Mouse (Mus musculus): ENCODE data around the gene Skiv2l.

Gene Skiv2l

GRCm38 (mm10) chr17:34849722-34850516 is at the start of gene Skiv2l, which contains the start of gene Nelfe:
Gene Skiv2l, minus strand, starts transcription at chr17:34850210.
Gene Nelfe, plus strand, starts transcription at chr17:34850391.
- DNase-seq (ENCODE audit: low spot score) = peak; percentile 98

GRCm38 (mm10) chr17:34899053-34899889 is 49.3 kb upstream of the Skiv2l start:
- DNase-seq (ENCODE audit: low spot score) = peak; percentile 41

GRCm38 (mm10) chr17:34898706-34899052 is 48.7 kb upstream of the Skiv2l start:
- DNase-seq (ENCODE audit: low spot score) = peak; percentile 73

GRCm38 (mm10) chr17:34898160-34898586 is 48.2 kb upstream of the Skiv2l start, which contains the start of the genes C2 and Ehmt2:
Gene C2, minus strand, starts transcription at chr17:34898265.
Gene Ehmt2, plus strand, starts transcription at chr17:34898469.
- DNase-seq (ENCODE audit: low spot score) = peak; percentile 88

- DNase-seq (ENCODE audit: low spot score) = peak; percentile 53
These were observed 47.6 kb upstream of the Skiv2l start for GRCm38 (mm10) chr17:34897373-34898159.

- DNase-seq (ENCODE audit: low spot score) = no peak
These were observed 46.4 kb upstream of the Skiv2l start for GRCm38 (mm10) chr17:34896366-34896765.

- DNase-seq (ENCODE audit: low spot score) = no peak
These were observed 45.7 kb upstream of the Skiv2l start for GRCm38 (mm10) chr17:34895724-34896123.

- peak; percentile 44 for DNase-seq (ENCODE audit: low spot score)
These were observed 45.0 kb upstream of the Skiv2l start for GRCm38 (mm10) chr17:34894801-34895530.

- peak; percentile 97 for DNase-seq (ENCODE audit: low spot score)
These were observed 44.1 kb upstream of the Skiv2l start for GRCm38 (mm10) chr17:34894074-34894597.

GRCm38 (mm10) chr17:34893072-34893824 is 43.2 kb upstream of the Skiv2l start:
- no peak for DNase-seq (ENCODE audit: low spot score)

- no peak for DNase-seq (ENCODE audit: low spot score)
These were observed 41.4 kb upstream of the Skiv2l start for GRCm38 (mm10) chr17:34891377-34891776.

GRCm38 (mm10) chr17:34890074-34890743 is 40.2 kb upstream of the Skiv2l start:
- DNase-seq (ENCODE audit: low spot score) = no peak

- DNase-seq (ENCODE audit: low spot score) = no peak
These were observed 37.9 kb upstream of the Skiv2l start for GRCm38 (mm10) chr17:34887942-34888341.

GRCm38 (mm10) chr17:34885615-34886014 is 35.6 kb upstream of the Skiv2l start:
- DNase-seq (ENCODE audit: low spot score) = no peak

GRCm38 (mm10) chr17:34884704-34885103 is 34.7 kb upstream of the Skiv2l start:
- DNase-seq (ENCODE audit: low spot score) = no peak

GRCm38 (mm10) chr17:34883332-34883731 is 33.3 kb upstream of the Skiv2l start:
- DNase-seq (ENCODE audit: low spot score) = no peak

GRCm38 (mm10) chr17:34881683-34882310 is 31.8 kb upstream of the Skiv2l start, which contains the start of gene Gm20547:
Gene Gm20547, minus strand, starts transcription at chr17:34882042.
- DNase-seq (ENCODE audit: low spot score) = no peak

- no peak for DNase-seq (ENCODE audit: low spot score)
These were observed 31.2 kb upstream of the Skiv2l start for GRCm38 (mm10) chr17:34881166-34881565.

- no peak for DNase-seq (ENCODE audit: low spot score)
These were observed 29.4 kb upstream of the Skiv2l start, which contains the start of gene Zbtb12 for GRCm38 (mm10) chr17:34879336-34879879. Gene Zbtb12, plus strand, starts transcription at chr17:34879483.

Data from embryo, embryonic 10.5 days (tissue).